ENCODE assay signal across 11 mouse cellular contexts in the genomic region with DNA sequence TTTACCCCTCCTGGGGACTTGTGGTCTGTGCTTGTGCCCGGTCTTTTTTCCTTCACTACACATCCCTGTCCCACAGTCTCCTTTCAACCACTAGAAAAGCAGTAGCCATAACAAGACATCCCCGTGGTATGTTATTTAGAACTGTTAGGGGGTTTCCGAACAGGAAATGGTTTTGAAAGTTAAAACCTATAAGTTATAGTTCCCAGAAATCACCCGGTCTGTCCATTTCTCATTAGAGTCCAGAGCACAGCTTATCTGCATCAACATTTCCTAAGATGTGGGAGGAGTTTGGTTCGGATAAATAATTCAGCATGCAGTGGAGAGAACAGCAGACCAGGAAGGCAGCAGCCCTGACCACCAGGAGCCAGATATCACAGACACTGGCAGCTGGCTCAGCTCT. TPM values are rescaled to one million over a fixed set of nuclear protein-coding genes. Genes with fewer than 3 reads are reported as not detected.
DNase-seq lines count a peak whose midpoint lies in the region; ATAC-seq and TF ChIP-seq lines count a peak whose summit lies in the region.
"Had no signal": no experiment of that assay in that cellular context is flagged by ENCODE, and none has a peak within 500 bp of the region (broad histone marks: within the 10 kb centered on the region; RNA-seq: fewer than 3 reads in every experiment).

A gene (plus strand): TSS at position 331 of the 400 bp plus-strand sequence.

- in situ Hi-C loops in CH12.LX (cut with MboI; ENCODE audit: low pct_ligation_motif_present, low pct_unique_long_range_greater_than_20kb, low sequenced_read_pairs) = no loop called here

- ATAC-seq in lung, embryonic 14.5 days (ENCODE audit: insufficient read depth) = 0 out of 2 replicates have a peak, but pooled peaks have one; percentile 35
- ATAC-seq: hindbrain, embryonic 16.5 days had no signal

- intact Hi-C loops in left cerebral cortex, postnatal 25 days (cut with DNase I) = no loop called here

- no peak for TF ChIP-seq RAD21 in CH12.LX (IDR thresholded peaks at IDR 0.05; ENCODE audit: low read depth, low read length)

- H3K4me3 ChIP-seq in lung, embryonic 14.5 days (ENCODE audit: low read depth, low read length) = no peak within 1 kb of the TSS
- H3K4me3 ChIP-seq in CH12.LX (replicated peaks in 1 of 3; ENCODE audit: low read depth in 2 of 3, low read length in 2 of 3, poor library complexity in 1 of 3) = no peak within 1 kb of the TSS
- peak within 1 kb of the TSS; percentile 90 for H3K4me3 ChIP-seq in megakaryocyte, embryonic 14.5 days (replicated peaks)

- no peaks in the 10 kb centered on the region for H3K9me3 ChIP-seq in lung, embryonic 14.5 days (ENCODE audit: low read depth, low read length)
- H3K9me3 ChIP-seq in CH12.LX (replicated peaks; ENCODE audit: low read length) = peaks cover 2% of the 10 kb centered on the region
- H3K9me3 ChIP-seq in megakaryocyte, embryonic 14.5 days = no peaks in the 10 kb centered on the region

- TF ChIP-seq POLR2A in CH12.LX (IDR thresholded peaks at IDR 0.05; ENCODE audit: low read depth, low read length) = no peak

- H3K79me2 ChIP-seq in CH12.LX (replicated peaks; ENCODE audit: control insufficient read depth, extremely low read depth, insufficient read depth, poor library complexity, severe bottlenecking) = no peaks in the 10 kb centered on the region

- no peak for TF ChIP-seq CTCF in lung, embryonic 14.5 days (IDR thresholded peaks at IDR 0.05; ENCODE audit: low read depth)
- TF ChIP-seq CTCF in CH12.LX (conservative IDR thresholded peaks at IDR 0.05 in 1 of 2, IDR thresholded peaks at IDR 0.05 in 1 of 2; ENCODE audit: low read depth in 2 of 2, low read length in 2 of 2) = no peak

- TF ChIP-seq EP300 in CH12.LX (IDR thresholded peaks at IDR 0.05; ENCODE audit: low read length) = peak; percentile 48; the same call in 1 of the 2 replicates

- no peak within 1 kb of the TSS for H3K4me2 ChIP-seq in lung, embryonic 14.5 days
- H3K4me2 ChIP-seq in CH12.LX (ENCODE audit: insufficient read depth, low read depth, poor library complexity, severe bottlenecking) = peak within 1 kb of the TSS; percentile 23; the same call in 1 of the 2 replicates

- H3K4me1 ChIP-seq in lung, embryonic 14.5 days (ENCODE audit: insufficient read depth) = no peaks in the 10 kb centered on the region
- H3K4me1 ChIP-seq in CH12.LX (ENCODE audit: control insufficient read depth in 1 of 2, insufficient read depth in 2 of 2) = peaks cover 15 to 50% of the 10 kb centered on the region in 2 experiments
- H3K4me1 ChIP-seq in megakaryocyte, embryonic 14.5 days = peaks cover 68% of the 10 kb centered on the region

- no peak for DNase-seq in adrenal gland, postnatal 10 days
- DNase-seq in adrenal gland, adult 8-10 months = no peak
- DNase-seq in lung, embryonic 14.5 days = peak; percentile 11
- no peak for DNase-seq in lung, postnatal 10 days
- DNase-seq in CH12.LX (ENCODE audit: extremely low read depth) = peak; percentile 33
- no peak for DNase-seq in left cerebral cortex, postnatal 25 days (ENCODE audit: low spot score in 2 of 2)
- DNase-seq in layer of hippocampus, adult 9-11 months = no peak
- DNase-seq: kidney, postnatal 25 days; lung, postnatal 4 days had no signal

- dilution Hi-C loops in CH12.LX (cut with MboI; ENCODE audit: extremely low pct_ligation_motif_present, extremely low pct_unique_long_range_greater_than_20kb, low sequenced_read_pairs) = no loop called here

- 39% methylated on average over 5 of the region's 5 CpGs for WGBS in lung, embryonic 14.5 days

- no peaks in the 10 kb centered on the region for H3K36me3 ChIP-seq in lung, embryonic 14.5 days (ENCODE audit: insufficient read depth)
- peaks cover 0 to 2% of the 10 kb centered on the region in 2 experiments for H3K36me3 ChIP-seq in CH12.LX (replicated peaks in 1 of 2; ENCODE audit: control insufficient read depth in 1 of 2, insufficient read depth in 1 of 2, low read length in 1 of 2)
- peaks cover 27% of the 10 kb centered on the region for H3K36me3 ChIP-seq in megakaryocyte, embryonic 14.5 days (replicated peaks; ENCODE audit: low read length)

- H3K27me3 ChIP-seq in lung, embryonic 14.5 days (ENCODE audit: insufficient read depth, low read length) = no peaks in the 10 kb centered on the region
- no peaks in the 10 kb centered on the region for H3K27me3 ChIP-seq in CH12.LX (replicated peaks)
- H3K27me3 ChIP-seq in megakaryocyte, embryonic 14.5 days (replicated peaks) = no peaks in the 10 kb centered on the region

- H3K9ac ChIP-seq in lung, embryonic 14.5 days = no peak within 1 kb of the TSS
- H3K9ac ChIP-seq in CH12.LX (ENCODE audit: insufficient read depth, low read depth) = no peak within 1 kb of the TSS

- H3K27ac ChIP-seq in lung, embryonic 14.5 days (ENCODE audit: low read depth) = no peak within 1 kb of the TSS
- no peak within 1 kb of the TSS for H3K27ac ChIP-seq in CH12.LX (ENCODE audit: insufficient read depth, low read depth)

TF ChIP-seq in CH12.LX, 34 proteins besides CTCF, POLR2A, EP300 and RAD21:
- TF ChIP-seq JUND (conservative IDR thresholded peaks at IDR 0.05; ENCODE audit: low read depth, low read length) (no peak), CHD1 (IDR thresholded peaks at IDR 0.05; ENCODE audit: low read depth, low read length) (no peak), ZMIZ1 (IDR thresholded peaks at IDR 0.05; ENCODE audit: low read depth, low read length) (no peak), IRF4 (IDR thresholded peaks at IDR 0.05; ENCODE audit: low read depth, low read length) (no peak), MYC (IDR thresholded peaks at IDR 0.05; ENCODE audit: low read depth, low read length) (no peak), ELF1 (IDR thresholded peaks at IDR 0.05; ENCODE audit: low read depth, low read length) (no peak), PAX5 (IDR thresholded peaks at IDR 0.05; ENCODE audit: low read length) (no peak), GABPA (IDR thresholded peaks at IDR 0.05; ENCODE audit: insufficient replicate concordance, low read depth, low read length) (no peak), TCF12 (IDR thresholded peaks at IDR 0.05; ENCODE audit: low read depth, low read length) (no peak), BHLHE40 (IDR thresholded peaks at IDR 0.05; ENCODE audit: low read depth, low read length) (no peak), CHD2 (IDR thresholded peaks at IDR 0.05; ENCODE audit: low read length) (no peak), ETS1 (conservative IDR thresholded peaks at IDR 0.05; ENCODE audit: low read depth, low read length) (no peak), RCOR1 (conservative IDR thresholded peaks at IDR 0.05; ENCODE audit: low read depth, low read length) (no peak), MXI1 (IDR thresholded peaks at IDR 0.05; ENCODE audit: low read depth, low read length) (no peak), NELFE (IDR thresholded peaks at IDR 0.05; ENCODE audit: low read depth, low read length) (no peak)

RNA-seq across cellular contexts. Expression of the gene that starts here (rescaled TPM):
- 10 to 100 TPM; 14.3 to 16.7 TPM for total RNA-seq in adrenal gland, postnatal 10 days (2021)
- 1 to 10 TPM; 3.0 to 9.9 (median 3.8) TPM for total RNA-seq in adrenal gland, adult 8-10 months (2022)
- polyA plus RNA-seq in lung, embryonic 14.5 days (2014; fragmentation: Nextera tagmentation; extraction: Ambion mirVana) = 0.50 and 0.99 TPM in 2 replicates
- total RNA-seq in CH12.LX (2012; rRNA removed) (0.88 and 1.4 TPM in 2 replicates), CH12.LX (2014; rRNA removed) (12.9 and 13.9 TPM in 2 replicates)
- polyA plus RNA-seq in CH12.LX (2012; ENCODE audit: insufficient read length, low read depth) = 9.3 and 11.7 TPM in 2 replicates
- polyA plus RNA-seq in megakaryocyte, embryonic 14.5 days (2012; ENCODE audit: insufficient read depth, low replicate concordance) = 122 and 154 TPM in 2 replicates
- not detected for total RNA-seq in left cerebral cortex, postnatal 25 days (2021)

Comparison
In these comparisons a context has a peak if more than half of its experiments do, and no peak if none do; other contexts are left out.
1. Peak in DNase-seq and ATAC-seq in lung, embryonic 14.5 days; RNA of the gene not detected or under 1 TPM.